Comparison of ENCODE assay signal across 7 mouse cellular contexts in genomic region chr4:127249701-127250349, GRCm38 (mm10). TPM values are rescaled to one million over a fixed set of nuclear protein-coding genes. Genes with fewer than 3 reads are reported as not detected.
DNase-seq lines count a peak whose midpoint lies in the region; ATAC-seq and TF ChIP-seq lines count a peak whose summit lies in the region.

No protein-coding gene starts in this region.

- WGBS in embryonic facial prominence, embryonic 11.5 days, result 2% methylated on average over 5 of the region's 5 CpGs
- WGBS in intestine, postnatal 0 days, result 2% methylated on average over 5 of the region's 5 CpGs
- 2% methylated on average over 5 of the region's 5 CpGs for WGBS in midbrain, embryonic 12.5 days
- 4% methylated on average over 5 of the region's 5 CpGs for WGBS in small intestine, adult 2 months

- peak; percentile 92 for TF ChIP-seq CTCF in intestine, postnatal 0 days (IDR thresholded peaks at IDR 0.05; ENCODE audit: low read depth)
- peak; percentile 95; the same call in 1 of the 2 replicates for TF ChIP-seq CTCF in small intestine, adult 2 months (IDR thresholded peaks at IDR 0.05; ENCODE audit: extremely low read depth, insufficient read length, insufficient replicate concordance, low read depth, low read length)

- intact Hi-C loops in left cerebral cortex, postnatal 36 days (cut with DNase I), result loop anchor here (5.0 kb wide), 1 partner anchor 208 kb away; no protein-coding TSS in a partner anchor

- no peaks in the 10 kb centered on the region for H3K36me3 ChIP-seq in embryonic facial prominence, embryonic 11.5 days (replicated peaks; ENCODE audit: control insufficient read depth, insufficient read depth, low read depth, low read length)
- H3K36me3 ChIP-seq in intestine, postnatal 0 days (ENCODE audit: control insufficient read depth, insufficient read depth), result peaks cover 16% of the 10 kb centered on the region; the same call in 1 of the 2 replicates
- H3K36me3 ChIP-seq in midbrain, embryonic 12.5 days, result peaks cover 22% of the 10 kb centered on the region
- peaks cover 10% of the 10 kb centered on the region; the same call in 1 of the 2 replicates for H3K36me3 ChIP-seq in small intestine, adult 2 months (ENCODE audit: control insufficient read depth, insufficient read depth, low read length)

- no peak overlapping the region for H3K4me2 ChIP-seq in embryonic facial prominence, embryonic 11.5 days (ENCODE audit: low read depth, low read length)
- H3K4me2 ChIP-seq in intestine, postnatal 0 days (replicated peaks; ENCODE audit: low read depth), result no peak overlapping the region
- H3K4me2 ChIP-seq in midbrain, embryonic 12.5 days (replicated peaks), result no peak overlapping the region

- no peak for TF ChIP-seq POLR2A in small intestine, adult 2 months (IDR thresholded peaks at IDR 0.05; ENCODE audit: low read depth, low read length)

- peak; percentile 96 for DNase-seq in adrenal gland, postnatal 14 days
- peak; percentile 94 for DNase-seq in embryonic facial prominence, embryonic 11.5 days (ENCODE audit: low spot score)
- peak; percentile 91 to 94 for DNase-seq in left cerebral cortex, postnatal 36 days (ENCODE audit: low spot score in 2 of 2)

- no peaks in the 10 kb centered on the region for H3K9me3 ChIP-seq in embryonic facial prominence, embryonic 11.5 days (replicated peaks; ENCODE audit: control insufficient read depth, low read length)
- H3K9me3 ChIP-seq in intestine, postnatal 0 days (ENCODE audit: control insufficient read depth), result no peaks in the 10 kb centered on the region
- no peaks in the 10 kb centered on the region for H3K9me3 ChIP-seq in midbrain, embryonic 12.5 days

- ATAC-seq in embryonic facial prominence, embryonic 11.5 days (replicated peaks; ENCODE audit: insufficient number of reproducible peaks, low FRiP score, low TSS enrichment, low read depth), result peak; percentile 81
- peak; percentile 99 for ATAC-seq in granulocyte monocyte progenitor cell, adult 5-6 weeks (replicated peaks; ENCODE audit: poor library complexity, severe bottlenecking)
- peak; percentile 84 for ATAC-seq in intestine, postnatal 0 days
- peak; percentile 88 for ATAC-seq in midbrain, embryonic 12.5 days (ENCODE audit: low FRiP score, low read depth)

- no peaks in the 10 kb centered on the region for H3K4me1 ChIP-seq in embryonic facial prominence, embryonic 11.5 days (ENCODE audit: control insufficient read depth, insufficient read depth, low read length)
- no peaks in the 10 kb centered on the region for H3K4me1 ChIP-seq in intestine, postnatal 0 days (replicated peaks; ENCODE audit: control insufficient read depth, insufficient read depth, low read length)
- H3K4me1 ChIP-seq in midbrain, embryonic 12.5 days, result peaks cover 4% of the 10 kb centered on the region
- no peaks in the 10 kb centered on the region; the same call in 1 of the 2 replicates for H3K4me1 ChIP-seq in small intestine, adult 2 months (ENCODE audit: control insufficient read depth, insufficient read depth, insufficient read length, low read length)

- H3K4me3 ChIP-seq in embryonic facial prominence, embryonic 11.5 days (ENCODE audit: low read depth, low read length), result no peak overlapping the region
- H3K4me3 ChIP-seq in intestine, postnatal 0 days (ENCODE audit: low read depth, low read length), result no peak overlapping the region
- H3K4me3 ChIP-seq in midbrain, embryonic 12.5 days, result no peak overlapping the region
- H3K4me3 ChIP-seq in small intestine, adult 2 months (ENCODE audit: low read depth, low read length), result no peak overlapping the region

- H3K27me3 ChIP-seq in embryonic facial prominence, embryonic 11.5 days (ENCODE audit: control insufficient read depth, insufficient read depth, low read length), result no peaks in the 10 kb centered on the region
- no peaks in the 10 kb centered on the region; the same call in 1 of the 2 replicates for H3K27me3 ChIP-seq in intestine, postnatal 0 days (replicated peaks; ENCODE audit: control insufficient read depth, insufficient read depth, low read length)
- H3K27me3 ChIP-seq in midbrain, embryonic 12.5 days, result no peaks in the 10 kb centered on the region
- no peaks in the 10 kb centered on the region for H3K27me3 ChIP-seq in small intestine, adult 2 months (ENCODE audit: control insufficient read depth, insufficient read depth, low read length)

- no peak overlapping the region for H3K9ac ChIP-seq in embryonic facial prominence, embryonic 11.5 days (replicated peaks; ENCODE audit: low read length)
- H3K9ac ChIP-seq in intestine, postnatal 0 days (ENCODE audit: low read depth, low read length), result no peak overlapping the region
- no peak overlapping the region for H3K9ac ChIP-seq in midbrain, embryonic 12.5 days (replicated peaks)

- no peak overlapping the region for H3K27ac ChIP-seq in embryonic facial prominence, embryonic 11.5 days (replicated peaks; ENCODE audit: low read depth, low read length)
- no peak overlapping the region for H3K27ac ChIP-seq in intestine, postnatal 0 days (ENCODE audit: low read depth, low read length)
- no peak overlapping the region for H3K27ac ChIP-seq in midbrain, embryonic 12.5 days (replicated peaks)
- no peak overlapping the region for H3K27ac ChIP-seq in small intestine, adult 2 months (ENCODE audit: insufficient read depth, low read depth, low read length)

RNA-seq across cellular contexts. Expression of gene Smim12, which starts 6.2 kb away (rescaled TPM):
- total RNA-seq in adrenal gland, postnatal 14 days (2021), result 36.3 and 44.5 TPM in 2 replicates
- 49.5 and 56.0 TPM in 2 replicates for polyA plus RNA-seq in embryonic facial prominence, embryonic 11.5 days (2014; fragmentation: Nextera tagmentation; extraction: Ambion mirVana)
- 35.1 and 47.1 TPM in 2 replicates for total RNA-seq in granulocyte monocyte progenitor cell, adult 5-6 weeks (2014; fragmentation: Nextera tagmentation)
- total RNA-seq in granulocyte monocyte progenitor cell, adult 5-6 weeks (2017), result 30.4 and 31.8 TPM in 2 replicates
- polyA plus RNA-seq in intestine, postnatal 0 days (2015; fragmentation: Nextera tagmentation; extraction: Ambion mirVana), result 42.4 and 44.9 TPM in 2 replicates
- 10 to 100 TPM; 52.6 to 59.2 TPM for total RNA-seq in left cerebral cortex, postnatal 36 days (2021)
- 41.7 and 50.3 TPM in 2 replicates for polyA plus RNA-seq in midbrain, embryonic 12.5 days (2016; fragmentation: Nextera tagmentation; extraction: Ambion mirVana)
- 13.4 and 18.1 TPM in 2 replicates for polyA plus RNA-seq in small intestine, adult 2 months (2012; rRNA removed)
